Comparison of ENCODE assay signal across 24 mouse cellular contexts in genomic region chr16:10536961-10537360, GRCm38 (mm10). TPM values are rescaled to one million over a fixed set of nuclear protein-coding genes. Genes with fewer than 3 reads are reported as not detected.
DNase-seq lines count a peak whose midpoint lies in the region; ATAC-seq lines count a peak whose summit lies in the region.
"Had no signal": no experiment of that assay in that cellular context is flagged by ENCODE, and none has a peak within 500 bp of the region (broad histone marks: within the 10 kb centered on the region; RNA-seq: fewer than 3 reads in every experiment).

No protein-coding gene starts in this region.

- H3K27ac ChIP-seq in heart, embryonic 11.5 days (ENCODE audit: low read depth, low read length) = no peak overlapping the region
- H3K27ac ChIP-seq in heart, embryonic 15.5 days = peak overlapping the region; percentile 11; the same call in 1 of the 2 replicates
- H3K27ac ChIP-seq: embryonic facial prominence, embryonic 13.5 days; embryonic facial prominence, embryonic 15.5 days; forebrain, embryonic 10.5 days; forebrain, embryonic 12.5 days had no signal

- WGBS in heart, embryonic 11.5 days (ENCODE audit: insufficient replicate concordance) = 75% methylated on average over 3 of the region's 3 CpGs
- 42% methylated on average over 3 of the region's 3 CpGs for WGBS in heart, embryonic 15.5 days

- H3K4me2 ChIP-seq in heart, embryonic 11.5 days = no peak overlapping the region
- H3K4me2 ChIP-seq in heart, embryonic 15.5 days = no peak overlapping the region
- H3K4me2 ChIP-seq: embryonic facial prominence, embryonic 13.5 days; embryonic facial prominence, embryonic 15.5 days; forebrain, embryonic 12.5 days had no signal

- peaks cover 28% of the 10 kb centered on the region for H3K4me1 ChIP-seq in heart, embryonic 11.5 days (ENCODE audit: control insufficient read depth, insufficient read depth, low read length)
- H3K4me1 ChIP-seq in heart, embryonic 15.5 days (replicated peaks) = peaks cover 76% of the 10 kb centered on the region

- no peaks in the 10 kb centered on the region for H3K36me3 ChIP-seq in heart, embryonic 11.5 days (ENCODE audit: control insufficient read depth, insufficient read depth, low read length)
- 0 out of 2 replicates have a peak, but pooled peaks cover 2% of the 10 kb centered on the region for H3K36me3 ChIP-seq in heart, embryonic 15.5 days
- H3K36me3 ChIP-seq in splenic B cell, adult 2 months (ENCODE audit: control insufficient read depth, insufficient read depth, low read length, poor library complexity, severe bottlenecking) = peaks cover 6% of the 10 kb centered on the region; the same call in 1 of the 2 replicates
- H3K36me3 ChIP-seq: embryonic facial prominence, embryonic 15.5 days had no signal

- intact Hi-C loops in heart, postnatal 14 days (cut with DNase I) = no loop called here

- H3K9ac ChIP-seq in heart, embryonic 11.5 days (ENCODE audit: low read depth, low read length) = 0 out of 2 replicates have a peak overlapping the region, but pooled peaks have one; percentile 16
- no peak overlapping the region for H3K9ac ChIP-seq in heart, embryonic 15.5 days
- H3K9ac ChIP-seq: embryonic facial prominence, embryonic 13.5 days; embryonic facial prominence, embryonic 15.5 days; forebrain, embryonic 12.5 days had no signal

- no peak for ATAC-seq in heart, embryonic 11.5 days (replicated peaks; ENCODE audit: insufficient number of reproducible peaks, low FRiP score, low TSS enrichment)
- no peak for ATAC-seq in heart, embryonic 15.5 days (replicated peaks; ENCODE audit: insufficient number of reproducible peaks, insufficient read depth, low FRiP score, low read depth)
- ATAC-seq: forebrain, embryonic 14.5 days had no signal

- H3K9me3 ChIP-seq in heart, embryonic 11.5 days (replicated peaks; ENCODE audit: control insufficient read depth, low read length) = no peaks in the 10 kb centered on the region
- no peaks in the 10 kb centered on the region for H3K9me3 ChIP-seq in heart, embryonic 15.5 days (replicated peaks)
- H3K9me3 ChIP-seq: embryonic facial prominence, embryonic 13.5 days; embryonic facial prominence, embryonic 15.5 days; forebrain, embryonic 10.5 days; forebrain, embryonic 12.5 days had no signal

- DNase-seq in heart, adult 11 months = no peak
- DNase-seq in heart, postnatal 14 days = no peak
- peak; percentile 2 for DNase-seq in splenic B cell, adult 2 months (ENCODE audit: low read depth, low spot score)
- no peak for DNase-seq in neural tube, embryonic 10.5 days (ENCODE audit: extremely low spot score, low spot score)
- DNase-seq: adrenal gland, adult 2 months; adrenal gland, postnatal 10 days; adrenal gland, postnatal 25 days; cerebellum, adult 11 months; cerebellum, adult 18-20 months; cerebellum, adult 8-10 months; cerebellum, adult 9-11 months; cerebellum, postnatal 14 days; cerebellum, postnatal 36 days; embryo, embryonic 11 days had no signal

- H3K27me3 ChIP-seq in heart, embryonic 11.5 days (ENCODE audit: control insufficient read depth, insufficient read depth, low read length) = no peaks in the 10 kb centered on the region
- no peaks in the 10 kb centered on the region for H3K27me3 ChIP-seq in heart, embryonic 15.5 days
- H3K27me3 ChIP-seq in splenic B cell, adult 2 months (ENCODE audit: control insufficient read depth, insufficient read depth, low read length, poor library complexity, severe bottlenecking) = no peaks in the 10 kb centered on the region
- H3K27me3 ChIP-seq: embryonic facial prominence, embryonic 13.5 days; embryonic facial prominence, embryonic 15.5 days; forebrain, embryonic 12.5 days had no signal

- no peak overlapping the region for H3K4me3 ChIP-seq in heart, embryonic 11.5 days (ENCODE audit: low read depth, low read length)
- H3K4me3 ChIP-seq in heart, embryonic 15.5 days = no peak overlapping the region
- H3K4me3 ChIP-seq: embryonic facial prominence, embryonic 13.5 days; embryonic facial prominence, embryonic 15.5 days; erythroblast, embryonic 14.5 days; forebrain, embryonic 10.5 days; forebrain, embryonic 12.5 days had no signal

RNA-seq across cellular contexts. Expression of gene Dexi, which starts 5.9 kb away (rescaled TPM):
- polyA plus RNA-seq in heart, embryonic 11.5 days (2014; fragmentation: Nextera tagmentation; extraction: Ambion mirVana) = 14.3 and 16.3 TPM in 2 replicates
- 15.0 and 19.7 TPM in 2 replicates for polyA plus RNA-seq in heart, embryonic 15.5 days (2015; fragmentation: Nextera tagmentation; extraction: Ambion mirVana)
- total RNA-seq in heart, postnatal 14 days (2021) = 10 to 100 TPM; 29.4 to 32.5 TPM

RNA-seq across cellular contexts. Expression of gene Clec16a, which starts 8.2 kb away (rescaled TPM):
- polyA plus RNA-seq in heart, embryonic 11.5 days (2014; fragmentation: Nextera tagmentation; extraction: Ambion mirVana) = 28.8 and 39.1 TPM in 2 replicates
- polyA plus RNA-seq in heart, embryonic 15.5 days (2015; fragmentation: Nextera tagmentation; extraction: Ambion mirVana) = 29.9 and 30.4 TPM in 2 replicates
- 10 to 100 TPM; 46.0 to 50.7 TPM for total RNA-seq in heart, postnatal 14 days (2021)

RNA-seq across cellular contexts. Expression of gene Ciita, which starts 57.1 kb away (rescaled TPM):
- 0.19 and 0.35 TPM in 2 replicates for polyA plus RNA-seq in heart, embryonic 11.5 days (2014; fragmentation: Nextera tagmentation; extraction: Ambion mirVana)
- polyA plus RNA-seq in heart, embryonic 15.5 days (2015; fragmentation: Nextera tagmentation; extraction: Ambion mirVana) = 0.53 and 2.4 TPM in 2 replicates
- under 1 TPM; 0.29 to 0.66 TPM for total RNA-seq in heart, postnatal 14 days (2021)
- total RNA-seq: MEL had no signal
- polyA plus RNA-seq: C2C12; erythroblast, embryonic 14.5 days had no signal
